Mouse (Mus musculus): ENCODE results near the gene Rac2.

GRCm38 (mm10) chr15:78572270-78572600, 348 bp downstream of the Rac2 start:
- TF ChIP-seq CTCF (conservative IDR thresholded peaks at IDR 0.05; ENCODE audit: low read length) (no peak), NANOG (IDR thresholded peaks at IDR 0.05; ENCODE audit: borderline replicate concordance, low read length) (no peak)
